Mouse (Mus musculus): ENCODE data around the gene Malrd1.
"Not testable (repeated sequence)": the region's sequence is repeated elsewhere in the genome, so short reads cannot be mapped to it uniquely, and the experiment has no call there.

Malrd1 gene

DNA sequence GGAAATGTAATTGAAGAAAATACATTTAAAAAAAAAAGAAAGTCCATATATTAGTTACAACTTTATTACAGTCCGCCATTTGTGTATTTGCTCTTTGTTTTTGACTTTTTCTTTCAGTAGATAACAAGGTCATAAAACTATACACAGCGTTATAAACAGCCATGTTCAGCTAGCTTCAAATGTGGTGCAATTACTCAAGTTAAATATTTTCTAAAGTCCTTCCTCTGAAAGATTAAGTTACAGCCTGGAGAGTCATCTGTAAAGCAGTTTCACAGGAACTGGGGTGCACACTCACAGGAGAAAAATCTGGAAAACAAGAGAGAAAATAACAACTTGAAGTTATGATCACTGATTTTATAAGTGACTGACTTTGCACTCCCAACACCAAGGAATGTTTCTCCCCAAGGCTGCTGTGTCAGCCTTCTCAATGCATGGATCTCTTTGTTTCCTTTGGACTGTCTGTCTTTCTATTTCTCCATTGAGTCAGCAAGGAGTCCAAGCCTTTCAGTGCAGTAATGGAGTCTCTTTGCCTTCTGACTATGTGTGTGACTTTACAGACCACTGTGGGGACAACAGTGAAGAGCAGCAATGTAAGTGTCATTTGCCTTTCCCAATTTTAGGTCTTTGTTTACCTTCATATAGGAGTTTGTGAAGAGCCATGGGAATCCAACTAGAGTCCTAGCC, at the start of gene Malrd1:
TSS of gene Malrd1 (plus strand) at position 239 of the 684 bp plus-strand sequence.
- no peak for DNase-seq (ENCODE audit: inconsistent age in 2 of 2, low spot score in 1 of 2)

DNA sequence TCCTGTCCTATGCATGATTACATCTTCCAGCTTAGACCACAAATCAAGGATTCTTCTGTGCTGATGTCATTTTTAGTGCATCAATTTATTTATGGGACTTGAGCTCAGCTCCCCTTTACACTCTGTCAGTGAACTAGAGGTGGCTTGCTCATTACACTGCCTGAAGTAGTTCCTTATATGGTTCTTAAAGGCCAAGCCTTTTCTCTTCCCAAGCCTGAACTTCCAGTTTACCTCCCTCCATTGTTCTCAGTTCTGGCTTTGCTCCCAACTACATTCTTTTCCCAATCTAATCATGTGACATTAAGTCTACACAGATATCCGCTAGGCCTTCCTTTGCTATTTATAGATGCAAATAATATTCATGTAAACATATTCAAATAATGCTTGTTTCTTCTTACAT, 12.4 kb downstream of the Malrd1 start:
- DNase-seq (ENCODE audit: inconsistent age in 2 of 2, low spot score in 1 of 2) = no peak

GRCm38 (mm10) chr2:15613327-15613948, 87.2 kb downstream of the Malrd1 start:
- DNase-seq (ENCODE audit: inconsistent age in 2 of 2, low spot score in 1 of 2) = no peak

DNA sequence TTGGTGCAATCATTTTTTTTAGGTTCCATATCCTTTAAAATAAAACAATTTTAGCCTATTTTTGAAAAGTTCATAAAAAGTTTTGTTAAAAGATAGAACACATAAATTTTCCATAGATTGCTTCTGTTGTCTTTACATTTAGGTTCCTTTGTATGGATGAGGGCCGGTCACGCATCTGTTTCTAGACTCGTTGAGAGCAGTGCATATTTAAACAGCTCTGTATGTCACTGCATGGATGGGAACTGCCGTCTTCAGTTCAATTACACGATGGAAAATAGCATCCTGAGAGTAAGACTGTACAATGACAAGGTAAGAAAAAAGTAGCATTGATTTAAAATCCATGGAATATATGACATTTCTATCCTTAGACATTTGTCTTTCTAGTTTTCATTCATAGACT, 87.7 kb downstream of the Malrd1 start:
- no peak for DNase-seq (ENCODE audit: inconsistent age in 2 of 2, low spot score in 1 of 2)

DNA sequence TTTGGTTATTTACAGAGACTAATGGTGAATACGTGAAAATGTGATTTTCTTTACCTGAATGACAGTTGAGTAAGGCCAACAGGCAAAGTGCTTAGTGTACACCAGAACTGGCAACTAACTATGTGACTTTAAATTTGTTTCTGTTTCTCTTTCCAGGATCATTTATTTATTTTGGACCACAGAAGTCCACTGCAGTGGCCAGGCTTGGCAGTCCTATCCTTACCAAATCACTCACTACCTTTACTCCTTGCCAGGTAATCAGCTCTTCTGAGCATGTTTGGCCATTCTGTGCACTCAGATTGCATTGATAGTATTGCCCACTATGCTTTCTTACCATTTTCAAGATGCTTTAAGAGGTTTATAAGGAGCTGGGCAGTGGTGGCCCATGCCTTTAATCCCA, 109.5 kb downstream of the Malrd1 start:
- DNase-seq (ENCODE audit: inconsistent age in 2 of 2, low spot score in 1 of 2) = no peak

DNA sequence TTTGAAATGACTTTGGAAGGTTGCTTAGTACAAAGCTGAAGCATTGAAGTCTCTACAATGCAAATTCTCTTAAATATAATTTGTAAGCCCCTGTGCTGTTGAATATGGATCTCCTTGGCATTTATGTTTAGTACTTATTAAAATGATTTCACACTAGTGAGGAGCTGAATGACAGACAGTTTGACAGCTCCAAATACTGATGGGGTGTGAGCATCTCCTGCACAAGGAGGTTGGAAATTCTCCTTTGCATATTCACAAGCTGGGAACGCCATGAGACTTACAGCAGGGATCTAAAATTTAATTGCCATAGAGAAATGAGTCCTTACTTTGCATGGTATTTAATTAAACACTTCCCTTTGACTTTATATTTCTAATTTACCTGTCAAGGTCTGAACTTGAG, 117.6 kb downstream of the Malrd1 start:
- no peak for DNase-seq (ENCODE audit: inconsistent age in 2 of 2, low spot score in 1 of 2)

DNA sequence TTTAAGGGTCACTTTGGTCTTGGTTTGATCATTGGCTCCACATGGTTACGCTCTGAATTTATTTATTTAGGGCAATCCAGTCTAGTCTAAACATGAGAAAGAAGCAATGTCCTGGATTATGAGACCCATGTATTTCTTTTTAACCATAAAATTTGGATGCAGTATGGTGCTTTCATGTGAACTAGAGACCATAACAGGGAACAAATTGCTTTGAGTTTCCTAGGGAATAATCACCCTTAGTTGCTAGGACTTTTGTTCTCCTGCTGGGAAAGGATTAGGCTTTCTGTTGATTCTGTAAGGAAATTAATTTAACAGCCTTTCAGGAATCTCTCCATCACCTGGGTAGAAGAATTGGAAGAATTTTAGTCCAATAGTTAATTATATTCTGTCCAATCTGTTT, 130.1 kb downstream of the Malrd1 start:
- DNase-seq (ENCODE audit: inconsistent age in 2 of 2, low spot score in 1 of 2) = no peak

- no peak for DNase-seq (ENCODE audit: inconsistent age in 2 of 2, low spot score in 1 of 2)
Observed at GRCm38 (mm10) chr2:15702977-15703376, 176.7 kb downstream of the Malrd1 start.

DNA sequence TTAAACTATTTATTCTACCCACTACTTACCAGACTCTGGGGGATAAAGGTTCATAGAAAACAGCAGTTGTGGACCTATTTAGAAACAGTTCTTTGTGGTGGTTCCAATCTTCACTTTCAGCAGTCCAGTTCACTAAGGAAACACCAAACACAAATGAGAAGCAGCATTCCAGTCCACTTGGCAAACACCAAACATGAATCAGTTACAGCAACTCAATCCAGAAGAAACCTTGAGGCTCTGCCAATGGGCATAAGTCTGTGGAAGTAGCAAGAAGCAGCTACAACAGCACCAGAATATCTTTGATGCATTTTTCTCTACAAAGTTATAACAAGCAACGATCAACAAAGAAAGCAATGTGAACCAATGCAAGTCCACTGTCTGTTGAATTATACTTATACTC, 214.7 kb downstream of the Malrd1 start:
- DNase-seq (ENCODE audit: inconsistent age in 2 of 2, low spot score in 1 of 2) = peak in 1 of 2 experiments; percentile 34

DNA sequence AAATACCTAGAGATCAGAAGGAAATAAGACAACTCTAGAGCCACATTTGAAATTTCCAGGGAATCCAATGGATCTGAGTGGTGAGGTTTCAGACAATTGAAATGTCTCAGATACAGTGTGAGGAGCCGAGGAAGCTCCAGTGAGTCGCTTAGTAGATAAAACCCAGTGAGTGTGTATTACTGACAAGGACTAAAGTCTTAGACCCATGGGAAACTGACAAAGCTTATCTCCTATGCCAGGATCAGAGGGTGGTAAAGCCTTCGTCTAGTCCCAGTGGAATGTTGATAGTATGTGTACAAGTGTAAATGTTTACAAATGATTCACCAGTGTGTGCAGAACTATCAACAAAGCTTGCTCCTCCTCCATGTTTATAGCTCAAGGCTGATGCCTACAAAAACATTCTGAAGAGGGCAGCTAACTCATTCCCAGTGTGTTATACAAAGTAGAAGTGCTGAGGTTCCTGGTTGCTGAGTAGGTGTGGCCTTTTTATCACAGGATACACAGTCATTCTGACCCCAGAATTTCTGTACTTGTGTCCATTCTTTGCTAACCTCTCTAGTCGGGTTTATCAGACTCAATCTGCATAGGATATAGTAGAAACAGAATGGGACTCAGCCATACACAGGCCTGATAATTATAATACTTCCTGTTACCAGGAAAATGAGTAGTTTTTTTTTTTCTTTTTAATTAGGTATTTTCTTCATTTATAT, 218.9 kb downstream of the Malrd1 start:
- no peak for DNase-seq (ENCODE audit: inconsistent age in 2 of 2, low spot score in 1 of 2)

DNA sequence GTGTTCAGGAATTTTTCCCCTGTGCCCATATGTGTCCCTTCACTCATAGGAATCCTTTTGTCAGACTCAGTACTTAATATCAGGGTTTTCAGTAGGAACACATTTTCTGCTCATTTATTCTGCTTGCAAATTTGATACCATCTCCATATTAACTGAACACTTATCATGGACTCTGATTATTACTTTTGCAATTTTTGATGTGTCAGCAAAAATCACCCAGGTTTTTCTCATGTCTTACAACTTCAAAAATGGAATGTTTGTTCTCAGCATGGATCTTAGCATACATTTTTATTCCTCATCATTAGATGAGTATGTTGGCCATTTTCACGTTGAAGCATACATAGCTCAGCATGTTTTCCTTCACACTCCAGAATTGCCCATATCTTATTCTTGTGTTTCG, 258.5 kb downstream of the Malrd1 start:
- DNase-seq (ENCODE audit: inconsistent age in 2 of 2, low spot score in 1 of 2) = no peak

DNA sequence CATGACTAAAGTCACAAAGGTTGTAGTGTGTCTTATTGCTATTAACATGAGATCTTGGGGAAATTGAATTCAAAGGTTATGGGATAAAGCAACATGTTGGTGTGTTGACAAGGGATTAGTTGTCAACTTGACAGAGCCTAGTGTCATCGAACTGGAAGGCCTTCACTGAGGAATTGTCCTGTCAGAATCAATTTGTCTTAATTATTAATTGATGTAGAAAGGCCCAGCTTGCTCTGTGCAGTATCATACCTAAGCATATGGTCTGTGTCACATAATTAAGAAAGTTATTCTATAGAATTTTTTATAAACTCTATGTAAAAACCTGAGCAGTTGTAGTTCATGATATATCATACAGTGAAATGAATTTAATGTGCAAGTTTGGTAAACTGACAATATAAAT, 289.4 kb downstream of the Malrd1 start:
- no peak for DNase-seq (ENCODE audit: inconsistent age in 2 of 2, low spot score in 1 of 2)

- no peak for DNase-seq (ENCODE audit: inconsistent age in 2 of 2, low spot score in 1 of 2)
Observed at GRCm38 (mm10) chr2:15869380-15869779, 343.1 kb downstream of the Malrd1 start.

DNA sequence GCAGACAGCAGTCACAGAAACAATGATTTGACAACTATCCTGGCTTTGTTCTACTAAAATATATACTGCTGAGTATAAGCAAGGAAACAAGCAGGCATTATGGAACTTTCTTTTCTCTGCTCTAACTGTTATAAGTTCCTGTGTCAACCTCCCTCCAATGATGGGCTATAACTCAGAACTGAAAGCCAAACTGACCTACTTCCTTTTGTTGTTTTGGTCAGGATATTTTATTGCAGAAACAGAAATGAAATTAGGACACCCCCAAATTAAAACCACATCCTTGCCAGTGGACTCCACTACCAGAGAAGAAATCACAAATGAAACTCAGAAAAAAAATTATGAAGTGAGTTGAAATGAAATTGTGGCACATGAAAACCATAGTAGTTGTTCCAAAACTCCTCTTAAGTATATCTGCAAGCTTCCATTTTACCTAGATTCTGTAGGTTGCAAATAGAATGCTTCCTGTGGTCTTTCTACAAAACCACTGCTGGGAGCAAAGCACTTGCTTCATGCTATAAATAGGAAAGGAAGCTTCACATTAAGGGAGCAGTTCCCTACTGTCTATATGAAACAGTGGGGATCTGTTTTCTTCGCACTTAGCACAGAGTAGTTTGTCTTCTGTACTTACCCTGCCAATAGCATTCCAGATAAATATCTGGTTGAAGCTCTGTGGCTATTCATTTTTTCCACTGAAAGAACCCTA, 367.3 kb downstream of the Malrd1 start:
- no peak for DNase-seq (ENCODE audit: inconsistent age in 2 of 2, low spot score in 1 of 2)

GRCm38 (mm10) chr2:15925432-15925831, 399.2 kb downstream of the Malrd1 start:
- no peak for DNase-seq (ENCODE audit: inconsistent age in 2 of 2, low spot score in 1 of 2)

DNA sequence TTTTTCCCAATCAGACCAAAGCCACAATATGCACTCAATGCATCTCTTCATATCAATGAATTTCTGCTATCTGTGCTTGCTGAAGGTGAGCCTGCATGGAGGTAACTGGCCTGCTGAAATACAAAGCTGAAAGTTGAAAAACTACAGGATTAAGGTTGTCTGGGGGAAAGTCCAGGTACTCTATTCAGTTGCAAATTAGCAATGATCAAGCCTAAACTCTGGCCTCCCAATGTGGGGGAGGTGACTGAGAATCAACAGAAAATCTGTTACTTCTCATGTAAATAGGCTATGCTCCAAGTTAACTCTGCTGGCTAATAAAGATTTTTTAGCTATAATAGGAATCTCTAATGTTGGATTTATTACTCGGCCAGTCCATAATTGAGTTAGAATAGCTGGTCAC, 399.8 kb downstream of the Malrd1 start:
- DNase-seq (ENCODE audit: inconsistent age in 2 of 2, low spot score in 1 of 2) = no peak

DNA sequence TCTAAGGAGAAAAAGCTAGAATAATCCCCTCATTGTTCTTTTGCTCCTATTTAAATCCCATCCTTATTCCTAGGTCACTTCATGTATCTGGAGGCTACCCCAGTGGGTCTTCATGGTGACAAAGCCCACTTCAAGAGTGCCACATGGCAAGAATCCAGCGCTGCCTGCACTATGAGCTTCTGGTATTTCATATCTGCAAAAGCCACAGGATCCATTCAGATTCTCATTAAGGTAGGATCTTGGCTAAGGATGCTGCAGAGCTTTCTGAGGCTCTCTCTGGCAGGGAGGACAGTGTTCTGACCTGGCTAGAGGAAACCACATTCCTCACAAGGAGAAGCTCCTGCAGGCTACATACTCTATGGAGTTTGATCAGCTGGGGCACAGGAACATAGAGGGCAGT, 405.2 kb downstream of the Malrd1 start:
- DNase-seq (ENCODE audit: inconsistent age in 2 of 2, low spot score in 1 of 2) = peak in 1 of 2 experiments; percentile 15

GRCm38 (mm10) chr2:15931924-15932323, 405.6 kb downstream of the Malrd1 start:
- DNase-seq (ENCODE audit: inconsistent age in 2 of 2, low spot score in 1 of 2) = no peak

- no peak for DNase-seq (ENCODE audit: inconsistent age in 2 of 2, low spot score in 1 of 2)
Observed at GRCm38 (mm10) chr2:15932340-15932739, 406.1 kb downstream of the Malrd1 start.

DNA sequence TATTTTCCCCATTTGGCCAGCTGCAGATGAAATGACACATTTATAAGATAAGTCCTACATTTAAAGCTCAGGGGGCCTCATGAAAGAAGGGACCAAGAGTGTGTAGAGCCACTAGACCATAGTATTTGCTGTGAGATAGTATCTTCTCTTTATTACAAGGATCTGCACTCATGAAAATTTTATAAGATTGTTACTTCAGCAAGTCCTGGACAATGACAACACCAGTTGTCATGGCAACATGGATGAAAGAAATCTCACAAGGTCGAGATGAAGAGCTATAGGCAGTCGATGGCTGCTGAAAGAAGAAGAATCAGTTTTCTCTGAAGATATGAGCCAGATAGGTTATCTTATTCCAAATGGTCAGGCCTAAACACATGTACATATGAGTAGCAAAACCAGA, 476.6 kb downstream of the Malrd1 start:
- no peak for DNase-seq (ENCODE audit: inconsistent age in 2 of 2, low spot score in 1 of 2)

DNA sequence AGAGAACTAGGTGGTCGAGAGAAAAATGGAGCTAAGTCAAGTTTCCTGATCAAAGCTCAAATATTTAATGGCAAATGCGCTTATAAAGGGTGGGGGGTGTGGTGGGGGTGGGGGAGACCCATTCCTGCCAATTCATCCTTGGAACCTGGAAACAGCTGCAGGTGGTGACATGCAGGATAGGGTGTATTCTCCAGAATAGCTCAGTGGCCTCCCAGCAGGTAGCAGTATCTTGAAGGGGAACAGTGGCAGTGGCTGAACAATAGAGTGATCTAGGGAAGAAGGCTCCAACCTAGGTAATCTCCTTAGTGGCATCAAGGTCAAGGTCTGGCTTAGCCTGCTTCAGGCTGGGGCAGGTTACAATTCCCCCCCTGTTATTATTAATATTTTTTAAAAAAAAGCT, 490.8 kb downstream of the Malrd1 start:
- DNase-seq (ENCODE audit: inconsistent age in 2 of 2, low spot score in 1 of 2) = not testable (repeated sequence)

DNA sequence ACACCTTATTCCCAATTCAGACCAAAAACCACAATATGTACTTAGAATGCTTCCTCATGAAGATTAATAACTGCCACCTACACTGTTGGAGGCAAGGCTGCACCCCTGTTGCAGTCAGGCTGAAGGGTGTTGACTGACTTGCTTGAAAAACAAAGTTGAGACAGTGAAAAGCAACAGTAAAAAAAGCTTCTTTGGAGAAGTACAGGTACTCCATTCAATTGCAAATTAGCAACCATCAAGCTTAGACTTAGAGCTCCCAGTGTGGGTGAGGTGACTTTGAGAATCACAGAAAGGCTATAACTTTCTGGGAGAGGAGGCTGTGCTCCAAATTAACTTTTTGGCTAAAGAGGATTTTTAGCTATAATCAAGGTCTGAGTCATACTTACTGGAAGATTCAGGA, 491.4 kb downstream of the Malrd1 start:
- DNase-seq (ENCODE audit: inconsistent age in 2 of 2, low spot score in 1 of 2) = not testable (repeated sequence)

Data from adrenal gland, adult (tissue).